Mouse (Mus musculus): ENCODE results near the gene Cntnap2.

The Cntnap2 gene

DNA sequence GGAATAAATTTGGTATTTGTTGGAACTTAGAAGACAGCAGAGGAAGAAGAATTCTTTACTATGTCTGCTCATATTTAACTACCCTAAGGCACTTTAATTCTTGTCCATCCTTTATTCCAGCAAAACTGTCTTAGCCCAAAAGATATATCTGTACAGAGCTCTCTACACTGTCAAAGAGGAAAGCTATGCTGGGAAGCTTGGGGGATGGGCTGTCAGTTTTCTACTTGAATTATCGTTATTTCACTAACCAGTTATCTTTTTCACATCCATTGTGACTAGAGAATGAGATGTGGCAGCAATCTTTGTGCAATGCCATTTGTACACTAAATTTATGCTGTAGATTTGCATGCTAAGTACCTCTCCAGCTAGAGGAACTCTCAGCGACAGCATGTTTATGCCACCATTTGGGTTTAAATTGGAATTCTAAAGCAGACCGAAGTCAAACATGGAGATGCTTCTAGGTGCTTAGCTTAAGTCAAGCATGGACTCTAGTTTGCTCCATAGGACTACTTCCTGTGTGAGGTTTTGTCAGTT lies 268.9 kb downstream of the Cntnap2 start:
- DNase-seq (ENCODE audit: low spot score), result no peak

DNA sequence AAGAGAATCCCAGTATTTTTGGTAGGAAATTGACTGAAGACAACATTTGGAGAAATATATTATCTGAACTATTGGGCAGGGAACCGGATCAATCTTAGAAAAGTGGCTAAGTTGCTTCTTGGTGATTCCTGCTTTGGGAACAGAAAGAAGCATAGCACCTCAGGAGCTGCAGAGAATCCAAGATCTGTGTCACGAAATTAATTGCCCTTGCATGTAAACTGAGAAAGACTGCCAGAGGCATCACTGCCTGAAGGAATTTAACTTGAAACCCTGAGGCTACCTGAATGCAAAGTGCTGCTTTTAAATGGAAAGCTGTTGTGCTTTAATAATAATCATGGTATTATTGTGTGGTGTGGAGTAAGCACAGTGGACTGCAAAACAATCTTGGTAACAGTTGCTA lies 286.2 kb downstream of the Cntnap2 start:
- DNase-seq (ENCODE audit: low spot score), result no peak

DNA sequence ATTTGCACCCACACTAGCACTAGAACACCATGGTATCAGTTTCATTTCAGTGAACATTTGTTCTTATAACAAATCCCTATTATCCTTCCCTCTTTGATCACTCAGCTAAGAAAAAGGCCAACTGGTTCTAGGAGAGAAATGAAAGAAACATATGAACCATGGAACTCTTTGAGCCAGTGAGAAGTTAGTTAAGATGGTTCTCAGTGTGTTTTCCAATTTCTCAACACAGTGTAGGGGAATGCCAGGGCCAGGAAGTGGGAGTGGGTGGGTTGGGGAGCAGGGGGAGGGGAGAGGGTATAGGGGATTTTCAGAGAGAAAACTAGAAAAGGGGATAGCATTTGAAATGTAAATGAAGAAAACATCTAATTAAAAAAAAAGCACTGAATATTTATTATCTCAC lies 286.8 kb downstream of the Cntnap2 start:
- no peak for DNase-seq (ENCODE audit: low spot score)

DNA sequence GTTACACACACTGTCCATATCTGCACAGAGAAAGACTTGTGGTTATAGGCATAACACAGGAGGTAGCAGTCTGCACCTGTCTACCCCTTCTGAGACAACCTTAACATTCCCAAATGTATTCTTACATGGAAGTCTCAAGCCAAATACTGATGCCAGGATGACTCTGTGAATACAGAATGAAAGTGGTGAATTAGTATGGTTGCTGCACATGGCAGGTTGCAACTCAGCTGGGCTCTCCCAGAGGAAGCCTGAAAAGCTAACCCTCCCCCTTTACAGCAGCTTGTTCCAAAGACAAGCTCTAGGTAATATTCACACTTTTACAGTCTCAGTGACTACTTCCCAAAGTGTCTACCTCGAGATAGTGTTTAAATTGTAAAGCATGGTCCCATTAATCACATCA lies 307.3 kb downstream of the Cntnap2 start:
- no peak for DNase-seq (ENCODE audit: low spot score)

DNA sequence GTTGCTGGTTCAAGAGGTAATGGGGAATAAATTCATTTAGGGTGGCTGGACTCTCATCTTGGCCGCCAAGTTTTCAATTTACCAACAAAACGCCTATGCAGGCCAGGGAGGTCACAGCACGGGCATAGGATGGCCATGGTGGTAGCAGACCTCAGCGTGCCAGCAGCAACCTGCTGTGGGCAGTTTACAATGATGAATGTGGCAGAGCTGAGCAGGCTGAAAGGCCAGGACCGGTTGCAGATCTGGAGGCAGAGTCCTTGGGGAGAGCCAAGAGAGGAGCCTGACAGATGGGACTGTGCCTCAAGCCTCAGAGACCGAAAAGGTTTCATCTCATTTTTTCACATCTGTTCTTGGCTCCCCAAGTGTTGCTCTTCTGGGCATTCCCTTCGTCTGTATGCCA lies 322.0 kb downstream of the Cntnap2 start:
- no peak for DNase-seq (ENCODE audit: low spot score)

DNA sequence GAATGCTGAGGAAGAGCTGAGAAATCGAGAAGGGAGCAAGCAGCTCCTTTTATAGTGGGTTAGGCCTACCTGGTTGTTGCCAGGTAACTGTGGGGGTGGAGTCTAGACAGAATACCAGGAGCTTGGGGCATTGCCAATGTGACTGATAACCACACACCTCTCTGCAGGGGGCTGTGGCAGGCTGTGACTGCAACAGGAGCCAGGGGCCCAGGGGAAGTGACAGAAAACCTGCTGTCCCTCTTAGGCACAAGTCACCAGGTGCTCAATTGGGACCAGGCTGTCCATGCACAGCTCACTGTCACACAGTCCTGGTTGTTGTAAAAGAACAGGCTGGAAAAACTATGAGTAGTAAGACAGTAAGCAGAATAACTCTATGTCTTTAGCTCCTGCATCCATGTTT lies 329.9 kb downstream of the Cntnap2 start:
- no peak for DNase-seq (ENCODE audit: low spot score)

DNA sequence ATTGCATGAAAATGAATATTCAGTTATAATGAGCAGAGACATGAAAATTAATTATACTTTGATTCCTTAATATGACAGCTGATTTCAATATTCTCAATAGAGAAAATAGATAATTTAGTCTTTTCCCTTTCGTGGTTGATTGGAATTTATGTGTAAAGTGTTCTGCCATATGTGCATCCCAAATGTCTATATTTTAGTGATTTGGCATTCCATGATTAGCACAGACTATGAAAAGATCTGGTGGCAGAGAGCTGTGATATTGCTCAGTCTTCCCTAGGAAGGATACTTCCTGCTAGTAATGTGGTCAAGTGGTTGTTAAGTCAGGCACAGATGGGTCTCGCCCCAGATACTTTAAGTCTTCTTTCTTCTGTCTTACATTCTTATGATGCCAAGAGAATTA lies 354.5 kb downstream of the Cntnap2 start:
- DNase-seq (ENCODE audit: low spot score), result no peak

DNA sequence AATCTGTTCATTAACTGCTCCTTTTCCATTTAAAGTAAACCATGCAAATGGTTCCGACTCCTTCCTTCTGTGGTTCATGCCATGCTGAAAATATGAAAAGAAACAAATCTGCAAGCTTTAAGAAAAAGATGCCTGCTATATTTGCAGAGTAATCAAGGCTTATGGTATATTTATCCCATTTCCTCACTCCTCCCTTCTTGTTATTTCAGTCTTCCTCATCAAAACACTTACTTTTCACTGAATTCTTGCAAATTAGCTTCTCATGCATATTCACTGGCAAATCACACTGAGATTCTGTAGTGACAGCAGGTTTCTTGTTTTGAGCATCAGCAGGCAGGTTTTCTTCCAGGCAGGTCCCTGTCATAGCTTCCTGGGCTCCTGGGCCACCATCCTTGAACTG lies 396.3 kb downstream of the Cntnap2 start:
- DNase-seq (ENCODE audit: low spot score), result no peak

DNA sequence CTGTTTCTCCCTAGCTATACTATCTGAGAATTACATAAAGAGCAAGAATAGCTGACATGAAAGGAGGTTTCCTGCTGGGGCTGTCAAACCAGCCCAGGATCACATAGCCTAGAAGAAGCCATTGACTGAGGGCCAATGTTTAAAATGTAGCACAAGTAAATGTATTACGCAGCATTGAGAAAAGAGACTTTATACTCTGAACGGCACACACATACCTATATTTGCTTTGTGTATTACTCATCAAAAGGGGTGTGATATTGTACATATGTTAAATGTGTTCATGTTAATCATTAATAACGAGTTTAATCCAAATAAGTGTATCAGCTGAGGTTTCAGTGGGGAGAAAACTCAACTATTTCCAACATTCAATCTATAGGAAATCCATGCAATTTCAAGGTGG lies 459.1 kb downstream of the Cntnap2 start:
- no peak for DNase-seq (ENCODE audit: low spot score)

GRCm38 (mm10) chr6:45536999-45537398 lies 477.8 kb downstream of the Cntnap2 start:
- no peak for DNase-seq (ENCODE audit: low spot score)

DNA sequence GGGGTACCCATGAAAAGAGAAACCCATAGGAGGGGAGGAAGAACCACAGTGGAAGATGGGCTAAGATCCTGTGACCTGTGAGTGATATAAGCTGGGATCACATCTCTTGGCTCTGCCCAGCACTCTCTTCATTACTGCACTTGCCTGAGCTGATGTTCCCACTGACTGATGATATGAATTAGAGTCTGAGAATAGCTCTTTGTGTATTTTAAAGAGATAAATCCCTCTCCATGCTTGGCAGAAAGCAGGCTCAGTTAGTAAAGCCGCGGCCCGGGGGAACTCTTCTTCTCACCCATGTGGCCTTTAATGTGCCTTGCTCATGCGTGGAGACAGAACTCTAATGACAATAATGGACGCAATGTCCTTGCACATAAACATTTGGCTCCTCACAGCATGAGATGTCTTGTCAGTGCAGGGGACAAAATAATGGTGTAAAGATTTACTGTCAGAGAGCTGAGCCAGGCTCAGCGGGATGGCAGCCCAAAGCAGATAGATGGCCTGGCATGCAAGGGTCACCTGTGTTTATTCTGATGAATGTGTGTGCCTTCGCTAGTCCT lies 485.2 kb downstream of the Cntnap2 start:
- no peak for DNase-seq (ENCODE audit: low spot score)

GRCm38 (mm10) chr6:45559724-45560123 lies 500.6 kb downstream of the Cntnap2 start:
- DNase-seq (ENCODE audit: low spot score), result no peak

GRCm38 (mm10) chr6:45584467-45585094 lies 525.4 kb downstream of the Cntnap2 start:
- no peak for DNase-seq (ENCODE audit: low spot score)

- DNase-seq (ENCODE audit: low spot score), result no peak
Measured at GRCm38 (mm10) chr6:45589084-45589483, 529.9 kb downstream of the Cntnap2 start.

DNA sequence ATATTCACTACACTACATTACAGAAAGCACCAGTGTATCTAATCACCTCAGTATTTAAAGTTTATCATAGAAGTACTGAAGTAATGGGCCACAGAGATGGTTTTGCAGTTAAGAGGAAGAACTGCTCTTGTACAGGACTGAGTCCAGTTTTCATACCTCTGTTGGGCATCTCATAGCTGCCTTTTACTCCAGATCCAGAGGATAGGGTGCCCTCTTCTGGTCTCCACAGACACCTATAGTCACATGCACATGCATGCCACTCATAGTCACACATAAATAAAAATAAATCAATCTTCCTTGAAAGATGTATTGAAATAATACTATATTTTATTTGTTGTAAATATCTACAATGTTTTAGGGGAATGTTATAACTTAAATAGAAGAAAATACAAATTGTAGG lies 587.9 kb downstream of the Cntnap2 start:
- no peak for DNase-seq (ENCODE audit: low spot score)

DNA sequence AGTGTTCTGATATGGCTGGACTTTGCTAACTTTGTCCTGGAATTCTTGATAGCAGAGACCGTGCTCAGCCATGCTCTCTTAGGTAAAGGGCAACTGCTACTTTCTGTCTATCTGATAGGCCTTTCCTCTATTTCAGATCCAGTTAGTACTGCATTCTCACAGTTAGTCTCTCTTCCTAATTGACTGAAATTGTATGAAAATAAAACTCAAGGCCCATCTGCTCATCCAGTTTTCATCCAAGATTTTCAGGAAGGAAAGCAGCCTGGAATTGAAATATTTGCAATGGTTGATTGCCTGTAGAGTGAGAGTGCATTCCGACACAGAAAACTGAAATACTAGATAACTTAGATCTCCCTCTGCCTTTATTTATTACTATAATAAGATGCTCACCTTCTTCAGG lies 589.3 kb downstream of the Cntnap2 start:
- DNase-seq (ENCODE audit: low spot score), result no peak

- DNase-seq (ENCODE audit: low spot score), result no peak
Measured at GRCm38 (mm10) chr6:45700287-45700686, 641.1 kb downstream of the Cntnap2 start.

- no peak for DNase-seq (ENCODE audit: low spot score)
Measured at GRCm38 (mm10) chr6:45791612-45792011, 732.5 kb downstream of the Cntnap2 start.

GRCm38 (mm10) chr6:45841626-45842341 lies 782.6 kb downstream of the Cntnap2 start:
- DNase-seq (ENCODE audit: low spot score), result no peak

DNA sequence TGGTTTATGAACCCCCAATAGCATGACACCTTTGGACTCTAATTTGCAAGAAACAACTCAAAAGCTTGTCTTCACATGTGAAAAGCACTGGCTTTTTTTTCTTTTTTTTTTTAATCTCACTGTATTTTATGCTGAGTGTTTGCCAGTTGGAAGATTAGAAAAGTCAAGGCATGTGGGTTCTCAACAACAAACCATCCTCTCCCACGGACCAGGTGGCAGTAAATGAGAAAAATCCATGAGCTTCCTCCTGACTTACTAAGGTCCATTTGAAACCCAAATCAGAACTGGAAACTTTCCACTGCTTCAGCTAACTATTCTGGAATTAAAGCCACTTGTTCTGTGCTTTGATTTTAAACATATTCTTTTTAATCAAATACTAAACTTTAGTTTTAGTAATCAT lies 784.6 kb downstream of the Cntnap2 start:
- DNase-seq (ENCODE audit: low spot score), result no peak

DNA sequence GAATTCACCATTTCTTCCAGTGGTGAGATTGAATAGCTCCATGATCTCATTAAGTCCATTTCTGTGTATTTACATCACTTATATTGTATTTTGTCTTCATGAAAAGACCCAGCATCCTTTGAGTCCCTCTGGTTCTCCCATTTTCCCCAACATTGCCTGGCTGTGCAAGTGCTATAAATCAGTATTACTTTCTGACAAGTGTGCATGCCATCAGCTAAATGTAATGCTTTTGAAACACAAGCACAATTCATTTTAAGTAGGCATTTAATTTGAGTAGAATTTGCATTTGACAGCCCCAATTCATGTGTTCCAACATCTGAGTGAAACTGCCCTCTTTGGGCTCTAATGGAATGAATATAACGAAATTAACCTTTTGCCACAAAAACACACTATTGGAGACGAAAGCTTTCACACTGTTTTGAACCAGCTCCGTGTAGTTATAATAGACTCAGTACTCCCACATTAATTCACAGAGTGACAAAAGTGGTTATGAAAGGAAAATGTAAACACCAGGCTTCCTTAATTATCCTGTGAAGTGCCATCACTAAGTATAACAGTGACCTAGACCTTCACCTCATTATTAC lies 812.3 kb downstream of the Cntnap2 start:
- DNase-seq (ENCODE audit: low spot score), result no peak

- no peak for DNase-seq (ENCODE audit: low spot score)
Measured at GRCm38 (mm10) chr6:45885486-45885885, 826.3 kb downstream of the Cntnap2 start.

GRCm38 (mm10) chr6:45887901-45888300 lies 828.7 kb downstream of the Cntnap2 start:
- DNase-seq (ENCODE audit: low spot score), result no peak

Data from lung, postnatal 25 days (tissue).